Comparison of ENCODE assay signal across 8 mouse cellular contexts in the genomic region with DNA sequence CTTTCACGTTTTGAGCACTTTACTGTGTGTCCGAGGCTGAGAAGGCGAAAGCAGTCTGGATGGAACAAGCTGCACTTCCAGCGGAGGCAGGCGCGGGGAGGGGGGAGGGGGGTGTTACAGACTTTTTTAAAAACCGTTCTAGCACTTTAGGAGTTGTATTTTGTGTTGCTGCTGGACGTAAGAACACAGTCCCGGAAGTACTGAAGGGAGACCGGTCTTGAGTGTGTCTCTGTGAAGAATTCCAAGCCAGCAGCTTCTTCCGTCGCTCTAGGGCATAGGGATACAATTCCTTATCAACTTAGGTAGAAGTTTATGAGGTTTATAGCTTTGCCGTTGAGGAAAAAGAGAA.
DNase-seq lines count a peak whose midpoint lies in the region; ATAC-seq lines count a peak whose summit lies in the region.

No protein-coding gene starts in this region.

- H3K9me3 ChIP-seq in heart, embryonic 12.5 days (replicated peaks), result no peaks in the 10 kb centered on the region
- H3K9me3 ChIP-seq in heart, embryonic 14.5 days (ENCODE audit: control insufficient read depth, low read length), result no peaks in the 10 kb centered on the region
- H3K9me3 ChIP-seq in liver, embryonic 12.5 days (replicated peaks), result no peaks in the 10 kb centered on the region

- peak overlapping the region; percentile 63 for H3K4me3 ChIP-seq in heart, embryonic 12.5 days
- peak overlapping the region; percentile 52 to 56 for H3K4me3 ChIP-seq in heart, embryonic 14.5 days (ENCODE audit: control insufficient read depth in 1 of 2, insufficient read depth in 1 of 2, low read depth in 1 of 2, low read length in 2 of 2)
- H3K4me3 ChIP-seq in liver, embryonic 12.5 days, result peak overlapping the region; percentile 46

- DNase-seq in heart, adult 8-10 months (ENCODE audit: low spot score), result no peak
- DNase-seq in NIH3T3 (ENCODE audit: low read depth), result peak; percentile 47
- peak; percentile 4 for DNase-seq in splenic B cell, adult 2 months (ENCODE audit: low read depth, low spot score)
- no peak for DNase-seq in layer of hippocampus, postnatal 14 days (ENCODE audit: low spot score in 2 of 2)

- peak overlapping the region; percentile 73 for H3K4me2 ChIP-seq in heart, embryonic 12.5 days
- peak overlapping the region; percentile 72 for H3K4me2 ChIP-seq in heart, embryonic 14.5 days (ENCODE audit: low read length)
- peak overlapping the region; percentile 61 for H3K4me2 ChIP-seq in liver, embryonic 12.5 days

- H3K27ac ChIP-seq in heart, embryonic 12.5 days (ENCODE audit: poor library complexity, severe bottlenecking), result peak overlapping the region; percentile 71
- peak overlapping the region in 1 of 2 experiments; percentile 67; a peak in 2 of 4 replicates for H3K27ac ChIP-seq in heart, embryonic 14.5 days (replicated peaks in 1 of 2; ENCODE audit: control insufficient read depth in 1 of 2, insufficient read depth in 1 of 2, low read depth in 2 of 2, low read length in 2 of 2)
- no peak overlapping the region for H3K27ac ChIP-seq in liver, embryonic 12.5 days

- peak overlapping the region; percentile 70 for H3K9ac ChIP-seq in heart, embryonic 12.5 days
- H3K9ac ChIP-seq in heart, embryonic 14.5 days (ENCODE audit: low read length), result peak overlapping the region; percentile 71
- no peak overlapping the region for H3K9ac ChIP-seq in liver, embryonic 12.5 days

- H3K27me3 ChIP-seq in heart, embryonic 12.5 days (replicated peaks), result peaks cover 5% of the 10 kb centered on the region; the same call in 1 of the 2 replicates
- H3K27me3 ChIP-seq in heart, embryonic 14.5 days (ENCODE audit: control insufficient read depth, insufficient read depth, low read length), result 0 out of 2 replicates have a peak, but pooled peaks cover 3% of the 10 kb centered on the region
- peaks cover 31% of the 10 kb centered on the region for H3K27me3 ChIP-seq in liver, embryonic 12.5 days (replicated peaks)
- H3K27me3 ChIP-seq in splenic B cell, adult 2 months (ENCODE audit: control insufficient read depth, insufficient read depth, low read length, poor library complexity, severe bottlenecking), result no peaks in the 10 kb centered on the region

- 14% methylated on average over 13 of the region's 13 CpGs for WGBS in heart, embryonic 12.5 days
- 13% methylated on average over 13 of the region's 13 CpGs for WGBS in heart, embryonic 14.5 days
- WGBS in liver, embryonic 12.5 days (ENCODE audit: insufficient replicate concordance), result 10% methylated on average over 13 of the region's 13 CpGs

- ATAC-seq in heart, embryonic 12.5 days (ENCODE audit: insufficient number of reproducible peaks, low FRiP score), result no peak
- ATAC-seq in heart, embryonic 14.5 days (ENCODE audit: insufficient number of reproducible peaks, insufficient read depth, low FRiP score, low read depth), result no peak
- ATAC-seq in liver, embryonic 12.5 days, result no peak
- no peak for ATAC-seq in monocyte, adult 5-6 weeks (replicated peaks; ENCODE audit: insufficient number of reproducible peaks, low FRiP score, low TSS enrichment, poor library complexity, severe bottlenecking)

- H3K36me3 ChIP-seq in heart, embryonic 12.5 days, result no peaks in the 10 kb centered on the region
- H3K36me3 ChIP-seq in heart, embryonic 14.5 days (ENCODE audit: control insufficient read depth, insufficient read depth, low read length), result no peaks in the 10 kb centered on the region
- H3K36me3 ChIP-seq in liver, embryonic 12.5 days, result no peaks in the 10 kb centered on the region
- no peaks in the 10 kb centered on the region for H3K36me3 ChIP-seq in splenic B cell, adult 2 months (ENCODE audit: control insufficient read depth, insufficient read depth, low read length, poor library complexity, severe bottlenecking)

- peaks cover 5% of the 10 kb centered on the region; the same call in 1 of the 2 replicates for H3K4me1 ChIP-seq in heart, embryonic 12.5 days (replicated peaks)
- H3K4me1 ChIP-seq in heart, embryonic 14.5 days (ENCODE audit: control insufficient read depth in 2 of 2, insufficient read depth in 2 of 2, low read length in 2 of 2), result no peaks in the 10 kb centered on the region
- H3K4me1 ChIP-seq in liver, embryonic 12.5 days, result no peaks in the 10 kb centered on the region

Comparison
In these comparisons a context has a peak if more than half of its experiments do, and no peak if none do; other contexts are left out.
1. DNase-seq: peak in NIH3T3 (single experiment) and splenic B cell, adult 2 months (single experiment); none in heart, adult 8-10 months (single experiment) and layer of hippocampus, postnatal 14 days (0 of 2).
2. Peak in every context shown above with its lines, with median percentiles within 50 percentile points of each other: H3K4me2 ChIP-seq and H3K4me3 ChIP-seq.